Mouse (Mus musculus) CH12.LX (cell line): ENCODE results near the gene Snx10. TPM values are rescaled to one million over a fixed set of nuclear protein-coding genes. Genes with fewer than 3 reads are reported as not detected.

ENCODE experiments used
- DNase-seq: peaks from one replicate; pipeline ENCODE4 v3.0.0-alpha.2; 2013; ENCODE audit errors: extremely low read depth
- H3K27ac ChIP-seq: 2 replicates; pipeline ENCODE4 v1.5.1; 2012; ENCODE audit warnings: low read depth, mild to moderate bottlenecking, control low read depth, moderate library complexity; ENCODE audit not compliant: insufficient read depth
- H3K27me3 ChIP-seq: replicated peaks from 2 replicates; pipeline ENCODE3; 2012; ENCODE audit warnings: inconsistent platforms
- H3K36me3 ChIP-seq, 2 experiments: replicated peaks in 1 of 2; 2 replicates each; pipeline versions ENCODE3 to v1.6.1; 2012; ENCODE audit warnings: inconsistent platforms in 1 of 2, low read length in 1 of 2, mild to moderate bottlenecking in 1 of 2, mixed read lengths in 1 of 2, moderate library complexity in 1 of 2; ENCODE audit not compliant: control insufficient read depth in 1 of 2, insufficient read depth in 1 of 2
- H3K4me1 ChIP-seq, 2 experiments: 2 replicates each; pipeline ENCODE4 v1.6.1; 2012; ENCODE audit warnings: inconsistent platforms in 1 of 2, moderate library complexity in 1 of 2; ENCODE audit not compliant: insufficient read depth in 2 of 2, control insufficient read depth in 1 of 2
- H3K4me2 ChIP-seq: 2 replicates; pipeline ENCODE4 v1.6.1; 2012; ENCODE audit warnings: low read depth, mild to moderate bottlenecking, control low read depth; ENCODE audit not compliant: poor library complexity, insufficient read depth, severe bottlenecking
- H3K4me3 ChIP-seq, 3 experiments: fragments of 150-350 bp in 1 of 3; sonication (generic) in 1 of 3; replicated peaks in 1 of 3; 2 replicates each; pipeline versions ENCODE3 to v1.5.1; 2011 to 2012; ENCODE audit warnings: low read depth in 2 of 3, low read length in 2 of 3, mild to moderate bottlenecking in 2 of 3, moderate library complexity in 2 of 3, control low read depth in 1 of 3, improper control_type of control experiment in 1 of 3, inconsistent platforms in 1 of 3, mixed read lengths in 1 of 3; ENCODE audit not compliant: poor library complexity in 1 of 3
- H3K79me2 ChIP-seq: replicated peaks from 2 replicates; pipeline ENCODE4 v1.6.1; 2012; ENCODE audit warnings: mild to moderate bottlenecking, moderate library complexity; ENCODE audit not compliant: control insufficient read depth, poor library complexity, insufficient read depth, severe bottlenecking; ENCODE audit errors: extremely low read depth
- H3K9ac ChIP-seq: 2 replicates; pipeline ENCODE4 v1.6.1; 2012; ENCODE audit warnings: low read depth, mild to moderate bottlenecking, control low read depth, moderate library complexity; ENCODE audit not compliant: insufficient read depth
- H3K9me3 ChIP-seq: replicated peaks from 2 replicates; pipeline ENCODE3; 2012; ENCODE audit warnings: low read length, inconsistent platforms, mixed read lengths
- CHD2 ChIP-seq: IDR thresholded peaks from 2 replicates; pipeline ENCODE4 v1.6.1; 2011; ENCODE audit warnings: low read length, improper control_type of control experiment
- GABPA ChIP-seq: IDR thresholded peaks from 2 replicates; pipeline ENCODE4 v1.6.1; 2012; ENCODE audit warnings: low read depth, low read length, improper control_type of control experiment, inconsistent platforms; ENCODE audit not compliant: insufficient replicate concordance
- MAFK ChIP-seq: IDR thresholded peaks from 2 replicates; pipeline ENCODE4 v1.6.1; 2011; ENCODE audit warnings: low read length, improper control_type of control experiment; ENCODE audit not compliant: insufficient replicate concordance
- MXI1 ChIP-seq: IDR thresholded peaks from 2 replicates; pipeline ENCODE4 v1.6.1; 2011; ENCODE audit warnings: mild to moderate bottlenecking, low read depth, low read length, improper control_type of control experiment
- MYC ChIP-seq: IDR thresholded peaks from 2 replicates; pipeline ENCODE4 v1.6.1; 2011; ENCODE audit warnings: low read depth, mild to moderate bottlenecking, improper control_type of control experiment, low read length
- NELFE ChIP-seq: IDR thresholded peaks from 2 replicates; pipeline ENCODE4 v1.6.1; 2011; ENCODE audit warnings: low read depth, low read length, improper control_type of control experiment
- PAX5 ChIP-seq: IDR thresholded peaks from 2 replicates; pipeline ENCODE4 v1.6.1; 2012; ENCODE audit warnings: low read length, inconsistent platforms, mixed read lengths
- POLR2A ChIP-seq: IDR thresholded peaks from 2 replicates; pipeline ENCODE4 v1.6.1; 2011; ENCODE audit warnings: low read depth, mild to moderate bottlenecking, improper control_type of control experiment, low read length
- POLR2AphosphoS2 ChIP-seq: IDR thresholded peaks from 2 replicates; pipeline ENCODE4 v1.6.1; 2011; ENCODE audit warnings: low read depth, low read length, improper control_type of control experiment
- RCOR1 ChIP-seq: conservative IDR thresholded peaks from 2 replicates; pipeline ENCODE4 v1.6.1; 2012; ENCODE audit warnings: low read depth, mild to moderate bottlenecking, inconsistent platforms, low read length, improper control_type of control experiment
- SMC3 ChIP-seq: IDR thresholded peaks from 2 replicates; pipeline ENCODE4 v1.6.1; 2011; ENCODE audit warnings: low read depth, low read length, improper control_type of control experiment
- TCF12 ChIP-seq: IDR thresholded peaks from 2 replicates; pipeline ENCODE4 v1.6.1; 2014; ENCODE audit warnings: low read depth, mild to moderate bottlenecking, inconsistent platforms, low read length, improper control_type of control experiment
- USF1 ChIP-seq: IDR thresholded peaks from 2 replicates; pipeline ENCODE4 v1.6.1; 2014; ENCODE audit warnings: low read depth, mild to moderate bottlenecking, inconsistent platforms, low read length, improper control_type of control experiment
- USF2 ChIP-seq: conservative IDR thresholded peaks from 2 replicates; pipeline ENCODE4 v1.6.1; 2011; ENCODE audit warnings: low read depth, low read length, improper control_type of control experiment
- ZC3H11A ChIP-seq: IDR thresholded peaks from 2 replicates; pipeline ENCODE4 v1.6.1; 2012; ENCODE audit warnings: low read depth, mild to moderate bottlenecking, inconsistent platforms, low read length, improper control_type of control experiment
- ZKSCAN1 ChIP-seq: IDR thresholded peaks from 2 replicates; pipeline ENCODE4 v1.6.1; 2012; ENCODE audit warnings: low read depth, inconsistent platforms, low read length, improper control_type of control experiment, borderline replicate concordance
- dilution Hi-C: fragments of 300-500 bp; cut with MboI; formaldehyde crosslinking; loops from 2 replicates; pipeline ENCODE4 v1.14.3; 2020; ENCODE audit warnings: low sequenced_read_pairs; ENCODE audit not compliant: extremely low pct_unique_long_range_greater_than_20kb, extremely low pct_ligation_motif_present
- in situ Hi-C: fragments of 300-500 bp; cut with MboI; formaldehyde crosslinking; loops from 3 replicates; pipeline ENCODE4 v1.14.3; 2019; ENCODE audit warnings: low sequenced_read_pairs, low pct_ligation_motif_present, low pct_unique_long_range_greater_than_20kb, mixed read lengths
- polyA plus RNA-seq: library from polyadenylated mRNA; unstranded; fragments of >175 nt; gene quantifications from 2 replicates; pipeline ENCODE4 v1.2.1, GENCODE M21; 2012; ENCODE audit warnings: low read depth; ENCODE audit not compliant: insufficient read length
- total RNA-seq, 2 experiments: library from RNA; depleted of rRNA; stranded (reverse); fragments of 300-350 nt in 1 of 2; fragments of >200 nt in 1 of 2; gene quantifications; 2 replicates each; pipeline ENCODE4 v1.2.3; 2012 to 2014

The Snx10 gene
- total and polyA plus RNA-seq, 3 experiments = 27.6 to 84.7 (median 46.2) TPM

DNA sequence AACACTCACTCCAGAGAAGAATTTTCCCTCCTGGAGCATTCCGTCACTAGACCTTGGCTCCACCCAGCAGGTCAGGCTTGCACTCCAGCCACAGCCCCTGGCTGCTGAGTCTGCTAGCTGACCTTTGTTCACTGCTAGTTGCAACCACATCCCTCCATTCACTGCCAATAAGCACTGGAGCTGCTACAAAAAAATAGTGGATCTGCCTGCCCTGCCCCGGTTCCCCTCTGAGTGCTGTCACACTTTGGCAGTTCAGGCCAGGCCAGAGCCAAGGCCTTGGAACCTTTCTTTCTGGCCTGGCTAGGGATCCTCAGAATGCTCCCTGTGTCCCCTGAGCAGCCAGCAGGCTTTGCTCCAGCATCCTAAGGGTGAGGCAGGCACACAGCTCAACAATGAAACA is 33.9 kb upstream of the Snx10 start:
- H3K9ac ChIP-seq = no peak overlapping the region
- no peaks in the 10 kb centered on the region for H3K79me2 ChIP-seq
- TF ChIP-seq ZKSCAN1 (no peak), POLR2AphosphoS2 (no peak), POLR2A (no peak), TCF12 (no peak), MYC (no peak), ZC3H11A (no peak), GABPA (no peak), RCOR1 (no peak), CHD2 (no peak)
- H3K27ac ChIP-seq = no peak overlapping the region
- no peak overlapping the region for H3K4me3 ChIP-seq
- H3K4me2 ChIP-seq = no peak overlapping the region
- dilution Hi-C loops (no loop called here), in situ Hi-C loops (no loop called here)
- H3K4me1 ChIP-seq = no peaks in the 10 kb centered on the region
- H3K27me3 ChIP-seq = no peaks in the 10 kb centered on the region
- H3K36me3 ChIP-seq = no peaks in the 10 kb centered on the region
- peaks cover 4% of the 10 kb centered on the region for H3K9me3 ChIP-seq
- no peak for DNase-seq

DNA sequence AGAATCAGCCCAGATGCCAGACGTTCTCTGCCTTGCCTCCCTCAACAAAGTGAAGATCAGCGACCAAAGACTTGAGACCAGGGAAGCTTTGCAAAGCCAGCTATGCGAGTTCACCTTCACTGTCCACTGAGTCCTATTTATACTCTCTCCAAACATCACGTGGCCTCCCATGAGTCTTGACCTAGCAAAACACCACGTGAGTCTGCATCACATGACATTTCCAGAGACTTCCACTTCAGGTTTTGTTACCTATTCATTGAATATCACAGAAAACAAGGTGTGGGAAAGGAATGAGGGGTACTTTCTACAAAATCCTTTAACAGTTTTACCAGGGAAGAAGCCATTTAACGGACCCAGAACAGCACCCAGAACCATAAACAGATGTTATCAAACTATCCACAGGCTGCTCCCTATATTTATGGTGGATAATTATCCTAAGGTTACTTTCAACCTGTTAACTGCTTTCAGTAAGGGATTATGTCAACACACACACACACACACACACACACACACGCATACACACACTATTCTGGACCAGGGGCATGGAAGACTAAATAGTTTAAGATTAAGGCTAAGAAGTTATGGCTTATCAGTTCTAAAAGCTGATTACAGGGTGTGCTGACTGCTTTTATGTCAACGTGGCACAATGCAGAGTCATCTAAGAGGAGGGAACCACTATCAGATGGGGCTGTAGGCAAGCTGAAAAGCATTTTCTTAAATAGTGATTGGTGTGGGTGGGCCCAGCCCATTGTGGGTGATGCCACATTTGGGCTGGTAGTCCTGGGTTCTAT is 26.2 kb upstream of the Snx10 start:
- H3K9ac ChIP-seq = no peak overlapping the region
- H3K79me2 ChIP-seq = no peaks in the 10 kb centered on the region
- peaks cover 2 to 11% of the 10 kb centered on the region in 2 experiments; a peak in 2 of 4 replicates for H3K4me1 ChIP-seq
- in situ Hi-C loops (no loop called here), dilution Hi-C loops (no loop called here)
- DNase-seq = no peak
- no peak overlapping the region for H3K27ac ChIP-seq
- H3K4me2 ChIP-seq = no peak overlapping the region
- H3K36me3 ChIP-seq = no peaks in the 10 kb centered on the region
- no peaks in the 10 kb centered on the region for H3K27me3 ChIP-seq
- H3K9me3 ChIP-seq = peaks cover 4% of the 10 kb centered on the region
- TF ChIP-seq MXI1 (no peak), MAFK (no peak), SMC3 (no peak), TCF12 (no peak), NELFE (no peak), USF2 (peak; percentile 23; the same call in 1 of the 2 replicates), PAX5 (no peak), USF1 (peak; percentile 34; the same call in 1 of the 2 replicates)
- no peak overlapping the region for H3K4me3 ChIP-seq
